Mouse (Mus musculus) left cerebral cortex, postnatal 25 days (tissue): Measurements from ENCODE around the gene Phf2. TPM values are rescaled to one million over a fixed set of nuclear protein-coding genes. Genes with fewer than 3 reads are reported as not detected.

Experiments
- DNase-seq, 2 experiments: peaks; one replicate each; pipeline ENCODE4 v3.0.0; 2022; ENCODE audit warnings: low spot score in 2 of 2, mixed read lengths in 1 of 2
- intact Hi-C: fragments of 180-260 bp; cut with DNase I; formaldehyde crosslinking; loops from one replicate; pipeline ENCODE4 v1.15.1; 2025
- total RNA-seq, 2 experiments: library from RNA; stranded (reverse); gene quantifications; 2 replicates each; pipeline ENCODE4 v1.2.3; 2021

Phf2 gene
- 10 to 100 TPM; 32.8 to 33.0 TPM for total RNA-seq

- intact Hi-C loops, result no loop called here
- DNase-seq, result no peak
Observed at GRCm38 (mm10) chr13:48870771-48871731, at the start of gene Phf2. Gene Phf2 (minus strand): TSS chr13:48871119.

GRCm38 (mm10) chr13:48919756-48920415 lies 49.0 kb upstream of the Phf2 start:
- intact Hi-C loops, result no loop called here
- peak; percentile 21 to 61 for DNase-seq

GRCm38 (mm10) chr13:48917113-48917599 lies 46.2 kb upstream of the Phf2 start:
- no peak for DNase-seq
- intact Hi-C loops, result no loop called here

DNA sequence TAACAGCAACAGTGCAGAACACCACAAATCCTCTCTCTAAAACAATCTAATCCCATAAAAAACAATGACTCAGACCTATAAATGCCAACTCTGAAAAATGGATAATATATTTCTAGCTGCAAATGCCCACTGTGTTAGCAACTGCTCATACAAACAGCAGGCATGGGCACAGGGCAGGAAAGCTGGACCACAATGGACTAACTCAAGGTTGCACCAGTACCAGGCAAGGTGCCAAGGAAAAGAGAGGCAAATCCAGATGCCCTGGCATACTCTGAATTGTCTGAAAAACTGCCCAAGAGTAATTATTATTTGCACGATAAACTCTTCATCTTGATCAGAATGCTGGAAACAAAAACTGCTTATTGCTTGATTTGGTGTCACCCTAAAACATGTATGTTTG lies 42.8 kb upstream of the Phf2 start:
- peak in 1 of 2 experiments; percentile 13 for DNase-seq
- intact Hi-C loops, result no loop called here

- intact Hi-C loops, result no loop called here
- no peak for DNase-seq
Observed at GRCm38 (mm10) chr13:48913141-48913540, 42.2 kb upstream of the Phf2 start.

DNA sequence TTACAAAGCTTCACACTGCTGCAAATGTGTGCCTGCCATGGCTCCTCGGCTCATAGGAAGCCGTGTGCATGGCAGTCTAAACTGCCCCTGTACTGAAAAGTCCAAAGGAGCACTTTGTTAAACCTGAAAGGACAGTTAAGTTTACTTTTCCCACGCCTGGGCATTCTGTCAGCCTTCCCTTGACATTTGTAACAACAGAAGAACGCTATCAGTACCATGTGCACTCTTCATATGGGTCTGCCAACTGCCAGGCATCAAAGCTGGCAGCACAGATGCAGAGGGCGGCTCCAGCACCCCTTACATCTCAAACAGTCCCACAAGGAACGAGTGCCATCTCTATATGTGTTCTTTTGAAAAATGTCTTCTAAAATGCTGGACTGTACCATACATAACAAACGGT lies 40.5 kb upstream of the Phf2 start:
- DNase-seq, result no peak
- intact Hi-C loops, result no loop called here

DNA sequence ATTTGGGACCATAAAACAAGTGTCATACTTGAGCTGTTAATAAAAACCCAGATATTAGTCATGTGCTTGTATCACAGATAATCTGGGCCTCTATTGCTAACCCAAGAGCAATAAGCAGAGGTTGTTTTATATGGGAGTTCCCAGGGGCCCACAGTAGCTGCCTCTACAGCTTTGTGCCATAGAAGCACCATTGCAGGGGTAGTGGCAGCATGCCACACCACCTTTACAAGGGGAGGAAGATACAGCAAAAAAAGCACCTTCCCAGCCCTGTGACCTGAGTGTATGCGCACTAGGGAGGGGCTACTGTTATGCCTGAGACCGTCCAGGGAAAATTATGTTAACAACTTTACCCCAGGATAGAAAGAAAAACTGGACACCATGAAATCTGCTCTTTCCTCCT lies 34.5 kb upstream of the Phf2 start:
- intact Hi-C loops, result no loop called here
- DNase-seq, result no peak

DNA sequence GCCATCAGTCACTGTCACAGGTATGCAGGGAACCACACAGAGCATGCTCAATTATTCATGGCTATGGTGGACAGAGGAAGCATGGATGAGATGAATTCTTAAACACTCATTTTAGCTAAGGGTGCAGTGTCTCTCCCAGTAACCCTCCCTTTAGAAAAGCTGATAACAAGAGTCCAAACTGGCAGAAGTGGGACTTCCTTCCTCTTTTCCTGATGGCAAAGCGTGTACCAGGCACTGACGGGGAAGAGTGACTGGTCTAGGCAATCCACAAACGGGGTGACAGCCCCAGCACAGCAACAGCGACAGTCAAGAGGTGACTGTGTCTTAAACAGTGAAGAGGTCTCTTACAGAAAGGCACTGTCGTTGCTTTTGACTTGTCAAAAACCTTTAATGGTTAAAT lies 24.5 kb upstream of the Phf2 start:
- intact Hi-C loops, result no loop called here
- DNase-seq, result no peak

GRCm38 (mm10) chr13:48890260-48890960 lies 19.5 kb upstream of the Phf2 start:
- no peak for DNase-seq
- intact Hi-C loops, result no loop called here

GRCm38 (mm10) chr13:48878534-48878933 lies 7.6 kb upstream of the Phf2 start:
- intact Hi-C loops, result loop anchor here (2.0 to 5.0 kb wide), 2 partner anchors 88 to 294 kb away; no protein-coding TSS in a partner anchor
- DNase-seq, result peak; percentile 99

GRCm38 (mm10) chr13:48877805-48878204 lies 6.9 kb upstream of the Phf2 start:
- intact Hi-C loops, result loop anchor here (2.0 to 5.0 kb wide), 2 partner anchors 89 to 294 kb away; no protein-coding TSS in a partner anchor
- no peak for DNase-seq

GRCm38 (mm10) chr13:48872726-48873125 lies 1.8 kb upstream of the Phf2 start:
- intact Hi-C loops, result no loop called here
- no peak for DNase-seq

DNA sequence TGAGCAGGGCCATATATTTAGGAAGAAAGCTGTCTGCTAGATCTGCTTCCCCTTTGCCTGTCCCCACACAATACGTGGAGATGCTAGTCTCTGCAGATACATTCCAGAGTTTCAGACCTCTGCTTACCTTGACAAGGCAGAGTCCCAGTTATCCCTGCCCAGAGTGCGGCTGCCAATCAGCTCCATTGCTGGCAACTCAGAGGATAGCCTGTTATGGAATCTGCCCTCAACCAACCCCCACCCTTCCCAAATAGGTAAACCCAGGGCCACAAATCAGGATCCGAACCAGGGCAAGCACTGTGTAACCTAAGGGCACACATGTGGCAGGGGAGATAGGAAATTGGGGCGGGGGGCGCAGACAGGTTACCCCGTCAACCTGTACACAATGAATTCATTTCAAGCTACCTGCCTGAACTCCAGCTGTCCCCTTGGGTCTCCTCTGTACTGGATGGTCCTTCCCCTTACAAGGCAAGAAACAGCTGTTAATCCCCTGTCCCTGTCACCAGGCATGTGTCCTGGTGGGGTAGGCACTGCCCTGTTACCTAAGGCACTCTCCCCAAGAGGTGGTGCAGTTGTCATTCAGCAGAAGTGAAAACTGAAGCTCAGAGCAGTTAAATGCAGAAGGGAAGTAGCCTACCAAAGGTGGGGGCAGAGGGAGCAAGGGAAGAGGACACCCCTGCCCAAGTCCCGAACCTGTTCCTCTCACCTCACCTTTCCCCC lies 1.1 kb upstream of the Phf2 start:
- intact Hi-C loops, result no loop called here
- no peak for DNase-seq

- no peak for DNase-seq
Observed at GRCm38 (mm10) chr13:48869950-48870770, 759 bp downstream of the Phf2 start.

DNA sequence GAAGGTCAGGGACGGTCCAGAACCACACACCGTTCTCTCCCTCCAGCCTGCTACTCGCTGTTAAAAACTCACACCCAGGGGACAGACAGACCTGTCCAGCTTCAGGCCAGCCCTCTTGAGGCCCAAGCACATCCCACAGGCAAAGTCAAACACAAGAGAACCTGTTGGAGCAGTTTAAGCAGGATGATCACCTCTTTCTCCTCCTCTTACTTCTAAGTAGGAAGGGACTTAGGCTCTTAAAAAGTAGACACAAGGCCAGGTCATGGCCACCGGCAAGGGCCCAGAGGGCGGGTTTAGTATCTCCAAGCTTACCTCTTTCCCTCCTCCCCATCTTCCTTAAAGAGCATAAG lies 1.3 kb downstream of the Phf2 start:
- intact Hi-C loops, result no loop called here
- no peak for DNase-seq

More at GRCm38 (mm10) chr13:48869950-48870770, 759 bp downstream of the Phf2 start:
- intact Hi-C loops, result no loop called here

DNA sequence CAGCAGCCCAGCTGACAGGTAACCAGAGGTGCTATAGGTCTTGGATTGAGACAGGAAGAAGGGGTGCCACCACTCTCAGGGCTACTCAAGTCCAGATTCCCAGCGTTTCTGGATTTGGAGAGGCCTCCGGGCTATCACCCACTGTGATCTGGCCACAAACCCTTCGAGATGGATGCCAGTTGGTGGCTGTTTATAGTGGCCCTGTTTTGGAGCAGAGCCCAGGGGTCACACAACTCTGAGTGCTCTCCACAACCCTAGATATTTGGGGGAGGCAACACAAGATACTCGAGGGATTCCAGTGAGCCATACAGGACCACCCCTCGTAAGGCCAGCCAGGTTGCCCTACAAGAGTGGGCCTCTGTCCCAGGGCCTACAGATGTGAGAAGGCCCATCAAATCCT lies 1.8 kb downstream of the Phf2 start:
- DNase-seq, result no peak

DNA sequence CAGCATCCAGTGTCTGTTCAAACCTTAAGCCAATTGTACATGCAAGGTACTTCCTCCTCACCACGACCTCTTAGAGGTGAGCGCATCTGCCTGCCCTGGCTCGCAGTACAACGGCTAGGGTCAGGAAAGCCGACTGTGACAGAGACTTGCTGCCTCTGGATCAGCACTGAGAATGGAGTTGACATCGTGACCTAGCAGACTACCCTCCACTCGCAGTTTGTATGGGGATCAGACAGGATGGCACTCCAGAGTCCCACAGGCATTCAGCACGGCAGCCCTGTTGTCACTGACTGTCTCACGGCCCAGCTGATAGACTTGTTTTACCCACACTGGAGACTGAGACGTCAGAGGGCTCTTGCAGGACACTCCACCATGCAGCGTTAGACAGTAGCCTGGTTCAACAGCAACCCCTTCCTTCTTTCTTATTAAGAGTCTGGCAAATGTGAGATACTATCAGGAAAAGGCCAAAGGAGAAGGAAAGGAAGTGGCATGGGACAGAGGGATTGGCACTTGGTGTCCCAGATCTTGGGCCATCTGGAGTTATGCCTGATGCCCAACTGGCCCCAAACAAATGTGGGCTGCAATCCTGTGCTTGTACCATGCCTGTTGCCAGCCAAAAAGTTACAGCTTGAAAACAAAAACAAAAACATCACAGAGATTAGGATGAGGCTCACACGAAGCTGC lies 6.1 kb downstream of the Phf2 start:
- intact Hi-C loops, result no loop called here
- no peak for DNase-seq

More for the DNA sequence above, 1.8 kb downstream of the Phf2 start:
- intact Hi-C loops, result no loop called here

- intact Hi-C loops, result no loop called here
- DNase-seq, result no peak
Observed at GRCm38 (mm10) chr13:48863556-48863955, 7.4 kb downstream of the Phf2 start.
